Mouse (Mus musculus): ENCODE measurements around the gene Zzz3.
A peak's percentile ranks its signal among the peaks of the same experiment; 100 is the strongest.

DNA sequence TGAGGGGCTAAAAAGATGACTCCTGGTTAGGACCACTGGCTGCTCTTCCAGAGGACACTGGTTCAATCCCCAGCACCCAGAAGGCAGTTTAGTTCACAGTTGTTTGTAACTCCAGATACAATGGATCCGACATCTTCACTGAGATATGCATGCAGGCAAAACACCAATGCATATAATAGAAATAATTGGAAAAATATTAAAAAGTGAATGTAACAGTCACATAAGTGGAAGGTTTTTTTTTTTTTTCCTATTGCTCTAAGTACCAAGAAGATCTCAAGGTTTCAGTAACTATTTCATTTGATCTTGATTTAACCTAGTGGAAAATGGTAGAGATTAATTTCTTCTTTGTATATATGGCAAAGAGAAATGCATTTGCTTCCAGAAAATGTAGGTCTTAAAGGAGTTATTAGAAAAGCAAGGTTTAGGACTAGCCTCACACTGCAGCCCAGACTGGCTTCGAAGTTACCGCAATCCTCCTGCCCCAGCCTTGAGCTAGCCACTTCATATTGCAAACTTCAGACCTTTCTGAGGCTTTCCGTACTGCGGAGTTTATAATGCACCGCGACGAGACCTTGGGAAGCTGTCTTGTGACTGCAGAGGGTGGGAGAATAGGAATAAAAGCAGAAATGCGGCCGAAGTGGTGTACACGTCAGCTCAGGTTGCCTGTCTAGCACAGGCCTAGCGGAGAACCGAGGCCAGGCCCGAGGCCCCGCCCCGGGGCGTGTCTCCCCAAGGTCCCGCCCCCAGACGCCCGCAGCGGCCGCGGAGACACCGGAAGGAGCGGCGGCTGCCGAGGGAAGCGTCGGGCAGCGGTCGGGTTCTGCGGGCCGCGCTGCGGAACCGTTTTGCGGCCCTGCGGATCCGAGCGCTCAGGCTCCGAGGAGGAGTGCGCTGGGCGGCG, 49.3 kb upstream of the Zzz3 start, which contains the start of gene Usp33:
- TF ChIP-seq POLR2A (IDR thresholded peaks at IDR 0.05; ENCODE audit: low read depth, low read length) = peak; percentile 47
- no peak for TF ChIP-seq CTCF (IDR thresholded peaks at IDR 0.05; ENCODE audit: extremely low read depth, insufficient read depth, insufficient read length, insufficient replicate concordance)
